Mouse (Mus musculus) v-Abl transformed pro-B cells (cell line): Measurements from ENCODE around the gene Ube2o.

Source experiments
- in situ Hi-C, 2 experiments: fragments of 400-800 bp; cut with MboI; formaldehyde crosslinking; loops; one replicate each; pipeline ENCODE4 v1.15.1; 2025; ENCODE audit not compliant: unreplicated experiment in 2 of 2

Gene Ube2o

GRCm38 (mm10) chr11:116581376-116581814, at the start of gene Ube2o:
TSS of gene Ube2o (minus strand) at chr11:116581447.
- in situ Hi-C loops: no loop called here

- in situ Hi-C loops: no loop called here
Observed at GRCm38 (mm10) chr11:116630171-116630965, 49.1 kb upstream of the Ube2o start.

- in situ Hi-C loops: loop anchor here (5.0 to 10.0 kb wide), 4 partner anchors 37 to 135 kb away; partner anchors contain the start of gene Prpsap1 (in 1 of the 2)
Observed at GRCm38 (mm10) chr11:116629472-116629871, 48.2 kb upstream of the Ube2o start.

- in situ Hi-C loops: loop anchor here (5.0 to 10.0 kb wide), 4 partner anchors 36 to 134 kb away; partner anchors contain the start of gene Prpsap1 (in 1 of the 2)
Observed at GRCm38 (mm10) chr11:116628712-116629111, 47.5 kb upstream of the Ube2o start.

- in situ Hi-C loops: loop anchor here (5.0 to 10.0 kb wide), 4 partner anchors 35 to 133 kb away; partner anchors contain the start of gene Prpsap1 (in 1 of the 2)
Observed at GRCm38 (mm10) chr11:116627072-116628020, 46.1 kb upstream of the Ube2o start.

- in situ Hi-C loops: loop anchor here (5.0 to 10.0 kb wide), 4 partner anchors 34 to 132 kb away; partner anchors contain the start of gene Prpsap1 (in 1 of the 2)
Observed at GRCm38 (mm10) chr11:116626299-116627071, 45.2 kb upstream of the Ube2o start, which contains the start of gene Rhbdf2. TSS of gene Rhbdf2 (minus strand) at chr11:116627019.

- in situ Hi-C loops: loop anchor here (5.0 to 10.0 kb wide), 4 partner anchors 33 to 131 kb away; partner anchors contain the start of gene Prpsap1 (in 1 of the 2)
Observed at GRCm38 (mm10) chr11:116625081-116626000, 44.1 kb upstream of the Ube2o start.

GRCm38 (mm10) chr11:116624131-116624832, 43.0 kb upstream of the Ube2o start:
- in situ Hi-C loops: loop anchor here in 1 of 2 experiments (10.0 kb wide), 2 partner anchors 69 to 129 kb away; partner anchors contain the start of gene Prpsap1

- in situ Hi-C loops: loop anchor here in 1 of 2 experiments (10.0 kb wide), 2 partner anchors 69 to 129 kb away; partner anchors contain the start of gene Prpsap1
Observed at GRCm38 (mm10) chr11:116623281-116624124, 42.3 kb upstream of the Ube2o start.

- in situ Hi-C loops: loop anchor here in 1 of 2 experiments (10.0 kb wide), 2 partner anchors 66 to 126 kb away; partner anchors contain the start of gene Prpsap1
Observed at GRCm38 (mm10) chr11:116621258-116621704, 40.0 kb upstream of the Ube2o start.

- in situ Hi-C loops: loop anchor here in 1 of 2 experiments (10.0 kb wide), 2 partner anchors 66 to 126 kb away; partner anchors contain the start of gene Prpsap1
Observed at GRCm38 (mm10) chr11:116620559-116621253, 39.5 kb upstream of the Ube2o start.

GRCm38 (mm10) chr11:116620073-116620472, 38.8 kb upstream of the Ube2o start:
- in situ Hi-C loops: loop anchor here in 1 of 2 experiments (10.0 kb wide), 2 partner anchors 65 to 125 kb away; partner anchors contain the start of gene Prpsap1

- in situ Hi-C loops: loop anchor here in 1 of 2 experiments (10.0 kb wide), 1 partner anchor 715 kb away; no protein-coding TSS in a partner anchor
Observed at GRCm38 (mm10) chr11:116619561-116619960, 38.3 kb upstream of the Ube2o start.

GRCm38 (mm10) chr11:116619156-116619555, 37.9 kb upstream of the Ube2o start:
- in situ Hi-C loops: loop anchor here in 1 of 2 experiments (10.0 kb wide), 1 partner anchor 716 kb away; no protein-coding TSS in a partner anchor

- in situ Hi-C loops: loop anchor here in 1 of 2 experiments (10.0 kb wide), 1 partner anchor 716 kb away; no protein-coding TSS in a partner anchor
Observed at GRCm38 (mm10) chr11:116618666-116619065, 37.4 kb upstream of the Ube2o start.

- in situ Hi-C loops: loop anchor here in 1 of 2 experiments (10.0 kb wide), 1 partner anchor 717 kb away; no protein-coding TSS in a partner anchor
Observed at GRCm38 (mm10) chr11:116617641-116618040, 36.4 kb upstream of the Ube2o start.
